Mouse (Mus musculus) G1E-ER4 (cell line): ENCODE data around the gene Ift46. TPM values are rescaled to one million over a fixed set of nuclear protein-coding genes. Genes with fewer than 3 reads are reported as not detected.

Experiments used
- GATA1 ChIP-seq: IDR thresholded peaks from one replicate; pipeline ENCODE4 v1.8.0; 2012; ENCODE audit warnings: low read length, inconsistent platforms
- polyA plus RNA-seq: library from polyadenylated mRNA; stranded (reverse); fragments of >175 nt; gene quantifications from 2 replicates; pipeline ENCODE4 v1.2.3, GENCODE M21; 2012

Gene Ift46
- polyA plus RNA-seq, 1 experiment = 0.94 TPM

DNA sequence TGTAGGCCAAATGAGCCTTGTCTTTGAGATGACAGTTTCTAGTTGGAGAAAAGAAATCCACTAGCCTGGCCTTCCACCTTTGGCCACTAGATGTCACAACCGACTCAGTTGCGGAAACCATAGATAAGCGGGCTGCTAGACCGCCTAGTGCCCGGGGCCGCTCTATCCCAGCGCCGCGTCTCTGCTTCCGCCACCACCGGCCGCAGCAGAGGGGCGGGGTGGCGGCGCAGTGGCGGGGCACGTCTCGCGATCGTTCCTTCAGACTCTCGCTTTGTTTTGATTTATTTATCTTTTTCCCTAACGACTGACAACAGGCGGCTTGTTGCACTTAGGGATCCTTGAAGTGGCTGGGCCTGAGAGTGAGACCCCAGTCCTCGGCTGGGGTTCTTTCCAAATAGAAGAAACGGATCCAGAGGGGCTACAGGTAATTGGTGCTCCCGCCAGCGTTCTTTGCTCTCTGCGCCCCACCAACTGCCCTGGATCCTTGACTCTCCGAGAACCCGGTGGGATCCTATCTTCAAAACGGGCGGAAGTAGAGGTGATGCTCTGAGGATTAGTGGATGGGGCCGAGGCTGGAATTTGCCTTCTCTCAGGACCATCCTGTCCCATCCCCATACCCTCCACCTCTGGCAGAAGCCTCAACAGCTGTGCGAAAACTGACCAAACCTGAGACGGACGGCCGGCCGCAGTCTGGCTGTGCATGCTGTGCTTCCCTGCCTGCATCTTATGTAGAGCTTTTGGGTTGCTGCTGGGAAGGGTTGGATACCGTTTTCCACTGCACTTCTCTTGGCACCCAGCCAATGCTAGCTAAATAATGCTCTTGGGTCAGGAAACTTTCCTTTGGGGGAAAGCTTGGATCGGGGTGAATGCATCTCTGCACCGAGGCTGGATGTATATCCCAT is 5.3 kb downstream of the Ift46 start:
- TF ChIP-seq GATA1 = no peak

DNA sequence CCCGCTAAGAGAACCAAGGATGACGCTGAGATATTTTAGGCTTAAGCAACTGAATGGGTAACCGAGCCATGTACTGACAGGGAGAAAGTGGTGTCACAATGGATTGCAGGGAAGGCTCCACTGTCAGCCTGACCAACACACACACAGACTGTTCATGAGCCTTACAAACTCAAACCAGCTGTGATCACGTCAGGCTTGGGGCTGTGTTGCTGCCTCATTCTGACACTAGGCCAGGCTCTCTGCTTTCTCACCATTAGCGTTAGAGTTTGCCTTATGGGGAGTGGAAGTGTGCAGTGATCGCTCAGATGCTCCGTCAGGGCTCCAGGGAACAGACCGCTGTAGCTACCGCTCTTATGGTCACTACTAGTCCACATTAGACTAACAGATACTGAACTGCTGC is 25.1 kb downstream of the Ift46 start:
- TF ChIP-seq GATA1 = no peak

DNA sequence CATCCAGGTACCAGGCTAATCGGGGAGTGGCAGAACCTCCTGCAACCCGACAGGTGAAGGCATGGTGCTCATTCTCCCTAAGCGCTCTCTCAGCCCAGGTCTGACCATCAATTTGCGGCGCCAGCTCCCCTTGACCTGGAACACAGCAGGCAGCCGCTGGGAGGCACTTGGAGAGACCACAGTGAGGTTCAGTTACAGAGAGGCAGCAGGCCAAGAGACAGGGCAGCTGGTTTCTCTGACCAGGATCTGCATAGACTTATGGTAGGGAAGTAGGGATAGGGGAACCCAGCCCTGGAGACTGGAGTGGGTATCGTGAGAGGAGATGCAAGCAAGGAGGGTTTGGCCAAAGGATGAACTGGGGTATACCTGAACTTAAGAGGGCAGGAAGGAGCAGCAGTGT is 30.6 kb downstream of the Ift46 start:
- no peak for TF ChIP-seq GATA1

DNA sequence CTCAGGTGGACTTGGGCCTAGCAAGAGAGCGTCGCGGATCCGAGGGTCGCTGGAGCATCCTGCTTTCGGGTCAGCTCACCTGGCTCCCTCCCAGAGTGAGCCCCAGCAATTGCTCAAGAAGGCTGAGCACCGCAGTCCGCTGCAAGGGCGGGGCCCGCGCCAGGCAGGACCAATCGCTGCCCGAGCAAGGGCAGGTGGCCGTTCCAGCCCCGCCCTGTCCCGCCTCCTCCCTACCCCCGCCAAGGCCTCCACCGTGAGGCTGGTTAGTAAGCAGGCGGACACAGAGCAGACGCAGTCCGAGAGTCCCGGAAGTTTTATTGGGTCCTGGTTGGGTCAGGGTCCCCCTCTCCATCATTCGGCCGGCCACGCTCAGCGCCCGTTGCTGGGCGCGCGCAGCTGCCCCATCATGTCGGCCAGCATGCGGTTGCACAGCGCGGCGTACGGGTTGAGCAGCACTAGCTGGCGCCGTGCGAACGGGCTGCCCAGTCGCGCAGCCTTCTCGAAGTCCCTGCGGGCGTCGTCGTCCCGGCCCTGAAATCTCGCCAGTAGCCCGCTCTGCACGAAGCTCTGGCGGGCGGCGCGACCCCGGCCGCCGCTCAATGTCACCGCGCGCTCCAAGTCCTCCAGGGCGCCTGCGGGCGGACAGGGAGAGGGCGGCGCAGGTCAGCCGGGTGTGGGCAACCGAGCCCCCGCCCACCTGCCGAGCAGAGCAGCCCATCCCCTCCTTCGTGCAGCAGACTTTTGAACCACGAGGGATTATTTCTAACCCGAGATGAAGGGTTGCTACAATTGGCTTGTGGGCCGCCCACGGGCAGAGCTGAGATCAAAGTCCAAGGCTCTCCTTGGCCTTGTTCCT is 31.6 kb downstream of the Ift46 start, which contains the start of gene Tmem25:
Gene Tmem25 (minus strand): TSS at position 206 of the 856 bp plus-strand sequence.
- no peak for TF ChIP-seq GATA1

DNA sequence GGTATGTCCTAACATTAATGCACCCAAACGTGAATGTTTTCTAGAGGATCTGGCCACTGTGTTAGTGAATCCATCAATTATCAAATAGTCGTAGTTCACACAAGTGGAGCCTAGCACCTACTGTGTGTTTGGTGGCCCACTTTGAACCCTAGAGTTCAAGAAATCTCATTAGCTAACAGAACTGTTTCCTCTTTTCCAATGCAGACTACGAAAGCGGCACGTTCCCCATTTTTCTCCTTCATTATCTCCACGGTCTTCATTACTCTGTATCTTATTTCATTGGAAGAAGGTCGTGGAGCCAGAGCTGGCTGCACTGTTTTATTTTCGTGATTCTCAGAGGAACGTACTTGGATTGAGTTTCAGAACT is 32.2 kb downstream of the Ift46 start:
- TF ChIP-seq GATA1 = no peak

DNA sequence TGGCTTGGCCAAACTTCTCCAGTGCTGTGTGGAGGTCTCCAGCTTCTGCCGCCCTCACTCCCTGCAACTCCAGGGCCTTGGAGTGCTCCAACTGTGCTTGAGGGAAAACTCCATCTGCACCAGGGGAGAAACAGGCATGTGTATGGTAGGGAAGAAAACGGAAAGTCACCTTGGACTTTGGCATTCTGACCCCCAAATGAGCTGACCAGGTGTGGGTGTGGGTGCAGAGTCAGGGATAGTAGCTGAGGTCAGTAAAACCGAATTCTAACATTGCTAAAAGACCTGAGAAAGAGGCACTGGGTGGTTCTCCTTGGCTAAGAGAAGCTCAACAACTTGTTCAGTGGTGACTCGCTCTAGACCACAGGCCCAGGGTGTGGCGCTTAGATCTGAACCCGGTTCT is 34.0 kb downstream of the Ift46 start:
- TF ChIP-seq GATA1 = no peak

DNA sequence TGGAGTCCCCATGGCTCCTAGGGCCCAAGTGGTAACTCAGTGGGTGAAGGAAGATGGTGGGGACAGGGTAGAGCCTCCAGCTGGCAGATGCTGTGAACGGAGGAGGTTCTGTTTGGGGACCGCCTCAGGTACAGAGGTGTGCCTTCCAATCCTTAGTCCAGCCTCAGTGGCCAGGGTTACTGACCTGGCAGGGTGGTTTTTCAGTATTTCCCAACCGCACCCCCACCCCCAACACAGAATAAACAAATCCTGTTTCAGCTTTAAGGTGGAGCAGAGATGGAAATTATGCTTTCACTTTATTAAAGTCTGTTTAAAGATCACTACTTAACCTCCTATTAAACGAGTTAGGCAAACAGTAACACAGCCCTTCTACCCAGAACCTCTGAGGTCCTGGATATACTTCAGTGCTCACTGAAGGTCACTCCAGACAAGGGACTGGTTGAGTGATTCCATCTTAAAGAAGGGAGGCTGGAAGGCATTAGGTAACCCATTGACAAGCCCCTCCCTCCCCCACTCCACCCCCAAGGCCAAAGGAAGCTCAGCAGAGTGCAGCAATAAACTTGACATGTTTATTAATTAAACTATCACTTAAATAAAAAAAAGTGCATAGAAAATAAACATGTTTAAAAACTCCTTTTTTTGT is 35.2 kb downstream of the Ift46 start, which contains the start of gene Ttc36:
Gene Ttc36 (minus strand): TSS at position 265 of the 643 bp plus-strand sequence.
- TF ChIP-seq GATA1 = no peak

DNA sequence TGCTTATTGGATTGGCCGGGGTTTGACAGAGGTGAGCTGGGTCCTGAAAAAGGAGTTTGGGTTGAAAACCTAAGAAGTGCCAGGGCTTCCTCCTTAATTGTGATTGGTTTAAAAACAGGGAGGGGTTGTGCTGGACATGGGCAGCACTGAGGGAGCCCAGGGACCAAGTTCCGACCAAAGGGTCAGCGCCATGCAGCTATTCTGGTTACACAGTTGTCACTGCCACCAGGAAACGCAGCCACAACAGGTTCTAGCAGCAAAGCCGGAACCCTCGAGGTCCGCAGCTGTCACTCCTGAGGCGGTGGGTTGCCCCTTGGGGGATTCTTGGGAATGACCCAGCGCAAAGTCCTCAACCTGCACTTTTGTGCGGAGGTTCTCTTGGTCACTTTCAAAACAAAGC is 37.0 kb downstream of the Ift46 start:
- no peak for TF ChIP-seq GATA1

DNA sequence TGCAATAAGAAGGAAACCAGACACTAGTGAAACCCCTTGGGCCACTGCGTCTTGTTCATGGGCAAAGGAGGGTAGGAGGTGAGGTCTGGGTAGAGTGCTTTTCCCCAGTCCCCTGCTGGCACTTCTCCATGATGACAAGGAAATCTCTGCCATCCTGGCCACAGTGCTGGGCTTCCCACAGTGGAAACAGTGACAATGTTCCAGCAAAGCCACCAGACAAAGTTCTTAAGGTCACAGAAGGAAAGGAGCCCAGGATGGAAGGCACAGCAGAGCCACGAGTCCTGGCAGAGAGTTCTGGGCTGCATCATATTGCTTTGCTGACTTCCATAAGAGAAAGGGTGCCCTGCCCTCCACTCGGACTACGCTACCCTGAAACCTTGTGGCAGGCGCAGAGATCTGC is 37.8 kb downstream of the Ift46 start:
- TF ChIP-seq GATA1 = no peak

DNA sequence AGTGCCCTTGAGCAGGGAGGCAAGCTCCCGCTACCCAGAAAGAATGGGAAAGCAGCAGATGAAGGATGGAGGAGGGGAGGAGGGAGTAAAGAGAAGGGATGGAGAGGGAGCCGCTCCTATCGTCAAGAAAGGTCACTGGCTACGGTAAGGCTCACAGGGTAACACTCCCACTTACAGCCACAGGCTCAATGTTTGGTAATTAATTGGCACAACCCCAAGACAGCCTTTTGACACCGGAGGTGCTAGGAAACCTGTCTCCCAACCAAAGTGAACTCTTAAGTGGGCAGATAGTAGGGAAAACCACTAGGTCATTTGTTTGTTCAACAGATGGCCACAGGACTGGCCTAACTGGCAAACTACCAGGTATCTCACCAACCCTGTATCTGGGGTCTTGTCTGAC is 39.4 kb downstream of the Ift46 start:
- TF ChIP-seq GATA1 = no peak

DNA sequence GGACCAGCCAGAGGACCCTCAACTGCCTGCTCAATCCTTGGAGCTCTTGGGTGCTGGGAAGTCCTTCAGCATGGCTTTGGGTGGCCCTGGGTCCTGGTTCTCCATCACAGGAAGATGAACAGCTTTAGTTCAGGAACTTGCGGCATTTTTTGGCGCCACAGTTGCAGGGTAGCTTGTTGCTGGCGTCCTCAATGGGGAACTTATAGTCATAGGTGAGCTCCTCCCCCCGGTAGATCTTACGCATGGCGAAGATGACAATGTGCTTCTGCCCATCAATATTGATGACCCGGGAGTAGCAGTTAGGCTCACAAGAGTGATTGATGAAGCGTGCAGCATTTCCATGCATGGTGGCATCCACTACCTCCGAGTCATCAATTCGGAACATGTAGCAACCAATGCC is 40.1 kb downstream of the Ift46 start:
- no peak for TF ChIP-seq GATA1

DNA sequence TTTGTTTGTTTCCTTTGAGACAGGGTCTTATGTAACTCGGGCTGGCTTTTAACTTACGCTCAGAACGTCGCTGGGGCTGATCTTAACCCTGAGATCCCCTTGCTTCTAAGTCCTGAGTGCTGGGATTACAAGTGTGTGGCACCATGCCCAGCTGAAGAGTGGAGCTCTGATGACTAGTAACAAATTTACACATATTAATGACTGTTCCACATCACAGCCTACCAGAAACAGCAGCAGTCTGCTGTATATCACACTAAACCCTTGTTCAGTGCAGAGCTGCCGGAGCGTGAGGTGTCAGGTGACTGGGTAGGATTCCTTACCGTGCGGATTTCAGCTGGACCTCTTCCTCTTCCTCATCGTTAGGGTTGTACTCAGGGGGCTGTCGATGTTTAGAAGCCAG is 42.6 kb downstream of the Ift46 start:
- TF ChIP-seq GATA1 = no peak

DNA sequence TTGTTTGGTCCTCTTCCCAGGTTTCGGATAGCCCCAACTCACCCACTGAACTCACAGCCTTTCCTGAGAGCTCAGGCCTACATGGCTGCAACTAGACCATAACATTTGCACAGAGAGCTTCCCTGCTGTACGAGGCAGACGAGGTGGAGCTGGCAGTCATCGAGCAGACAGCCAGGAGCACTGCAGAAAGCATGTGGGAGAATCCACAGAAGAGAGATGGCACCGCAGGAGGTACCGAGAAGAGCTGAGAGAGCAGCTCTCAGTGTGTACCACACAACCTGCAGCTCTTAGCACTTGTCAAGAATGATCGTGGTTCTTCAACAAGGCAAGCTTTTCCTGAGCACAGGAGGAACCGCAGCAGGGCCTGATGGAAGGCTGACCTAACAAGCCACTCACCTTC is 46.5 kb downstream of the Ift46 start:
- no peak for TF ChIP-seq GATA1

DNA sequence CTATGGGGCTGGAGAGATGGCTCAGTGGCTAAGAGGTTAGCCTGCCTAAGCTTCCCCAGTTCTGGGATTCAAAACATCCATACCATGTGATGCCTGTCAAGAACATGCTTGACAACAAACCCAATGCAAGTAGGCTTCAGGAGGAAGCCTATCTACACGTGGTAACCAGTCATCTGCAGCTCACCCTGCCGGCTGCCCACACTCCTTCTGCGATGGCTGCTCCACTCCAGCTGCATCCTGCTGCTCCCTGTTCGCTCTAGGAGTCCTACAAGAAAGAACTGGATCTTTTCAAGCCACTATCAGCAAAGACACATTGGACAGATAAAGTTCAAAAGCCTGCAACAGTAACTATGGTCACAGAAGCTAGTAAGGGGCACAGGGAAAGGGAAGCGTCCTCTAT is 49.8 kb downstream of the Ift46 start:
- TF ChIP-seq GATA1 = no peak

DNA sequence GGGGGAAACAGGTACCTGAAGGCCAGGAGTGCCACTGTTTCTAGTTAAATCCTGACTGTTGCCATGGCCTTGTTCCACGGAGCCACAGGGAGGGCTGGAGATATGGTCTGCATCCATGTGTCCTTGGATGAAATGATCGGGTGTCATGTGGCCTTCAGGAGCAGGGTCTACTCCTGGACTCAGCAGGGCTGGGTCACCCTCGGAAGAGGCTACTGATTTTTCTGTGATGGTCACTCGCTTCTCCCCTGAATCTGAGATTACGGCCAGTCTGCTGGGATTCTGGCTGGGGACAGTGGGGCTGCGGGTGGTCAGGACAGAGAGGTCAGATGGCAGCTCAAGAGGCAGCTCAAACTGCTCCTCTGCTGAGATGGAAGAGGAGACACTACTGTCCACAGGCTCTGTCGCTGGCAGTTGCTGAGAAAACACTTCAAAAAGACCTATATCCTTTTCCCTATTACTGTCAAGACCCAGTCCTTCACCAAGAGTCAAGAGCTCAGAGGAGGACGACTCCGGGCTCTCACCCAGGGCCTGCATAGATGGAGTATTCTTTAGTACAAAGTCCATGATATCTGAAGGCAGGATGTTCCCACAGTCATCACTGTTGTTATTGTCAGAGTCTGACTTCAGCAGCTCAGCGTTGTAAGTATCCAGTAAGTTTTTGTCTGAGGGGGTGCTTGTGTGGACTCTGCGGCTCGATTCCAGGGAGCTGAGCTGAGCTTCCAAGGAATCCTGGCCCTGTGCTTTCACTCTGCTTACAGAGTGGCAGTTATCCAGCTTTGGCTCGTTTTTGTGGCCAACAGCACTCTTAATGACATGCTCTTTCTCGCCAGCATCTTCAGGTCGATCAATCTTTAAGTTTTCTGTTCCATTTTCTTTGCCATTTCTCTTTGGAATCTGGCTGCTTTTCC is 52.5 kb downstream of the Ift46 start:
- TF ChIP-seq GATA1 = no peak
